Mouse (Mus musculus): ENCODE results near the gene Chpt1.

DNA sequence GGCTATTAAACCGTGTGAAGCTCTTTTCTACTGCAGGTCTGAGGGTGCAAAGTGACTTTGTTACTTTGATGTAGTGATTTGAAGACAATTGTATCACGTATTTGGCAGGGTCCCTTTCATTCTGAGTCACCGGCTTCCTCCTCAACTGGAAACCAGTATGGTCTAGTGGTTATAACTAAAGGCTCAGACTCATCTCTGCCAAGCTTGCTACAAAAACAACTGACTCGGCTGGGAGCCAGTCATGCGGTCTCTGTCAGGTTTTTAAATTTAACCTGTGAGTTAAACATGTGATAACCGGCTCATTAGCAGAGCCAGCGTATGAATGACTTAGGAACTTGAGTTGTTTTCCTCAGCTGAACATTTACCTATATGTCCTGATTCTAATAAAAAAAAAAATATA lies 98.1 kb downstream of the Chpt1 start:
- TF ChIP-seq CTCF (IDR thresholded peaks at IDR 0.05; ENCODE audit: extremely low read depth, insufficient read length, insufficient replicate concordance, low read depth, low read length) (no peak), POLR2A (IDR thresholded peaks at IDR 0.05; ENCODE audit: low read depth, low read length) (no peak)

All from small intestine, adult 2 months (tissue).